Mouse (Mus musculus) stomach, postnatal 0 days (tissue): ENCODE results near the gene Alpk1.

Source experiments
- CTCF ChIP-seq: IDR thresholded peaks from 2 replicates; pipeline ENCODE4 v1.5.1; 2016; ENCODE audit warnings: antibody characterized with exemption, low read depth, mild to moderate bottlenecking, moderate library complexity
- EP300 ChIP-seq: optimal IDR thresholded peaks from 2 replicates; pipeline ENCODE3; 2016; ENCODE audit warnings: antibody characterized with exemption

DNA sequence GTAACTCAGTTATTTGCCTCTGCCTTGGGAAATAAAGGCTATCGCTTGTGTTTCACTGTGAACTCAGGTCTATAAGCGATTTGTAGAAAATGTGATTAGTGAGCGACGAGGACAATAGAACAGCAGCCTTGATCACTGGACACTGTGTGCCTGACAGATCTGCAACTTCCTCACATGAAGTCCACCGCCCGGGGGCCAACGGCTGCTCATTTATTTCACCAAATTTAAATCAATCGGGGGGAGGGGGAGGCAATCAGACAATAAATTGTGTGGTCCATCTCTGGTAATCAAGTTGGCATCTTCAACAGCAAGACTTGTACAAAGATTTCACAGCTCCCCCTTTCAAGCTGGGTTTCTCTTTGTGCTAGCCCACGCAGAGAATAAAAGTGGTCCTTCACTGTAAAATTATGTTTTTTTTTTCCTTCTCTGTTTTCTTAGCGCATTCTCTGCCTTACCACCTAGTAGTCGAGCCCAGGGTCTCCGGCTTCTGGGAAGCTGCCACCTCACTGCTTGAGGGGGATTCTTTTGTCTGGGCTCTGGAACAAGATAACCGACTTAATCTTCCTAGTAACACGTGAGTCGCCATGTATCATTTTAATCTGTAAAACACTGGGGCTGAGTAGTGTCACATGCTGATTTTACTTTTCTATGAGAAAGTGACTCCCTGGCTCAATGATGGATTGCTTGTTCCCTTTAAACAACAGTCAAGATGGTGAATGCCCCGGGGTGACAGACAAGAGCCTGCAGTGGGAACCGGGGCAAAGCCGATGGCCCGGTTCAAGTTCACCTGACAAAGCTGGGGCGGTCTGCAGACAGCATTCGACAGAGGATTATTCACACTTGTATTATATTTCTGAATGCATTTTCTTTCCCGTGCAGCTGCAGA is 118.4 kb downstream of the Alpk1 start:
- no peak for TF ChIP-seq CTCF
- TF ChIP-seq EP300 = no peak
